Mouse (Mus musculus) heart, adult 2 months (tissue): ENCODE measurements at regions not wholly inside any gene's neighbourhood (a gene's known extent, or its start where the extent isn't known, plus 50 kb on each side); places are given as distances from the start of the nearest gene placed in this dataset.

ENCODE experiments used
- CTCF ChIP-seq: fragments of 200-600 bp; IDR thresholded peaks from 2 replicates; pipeline ENCODE4 v1.8.1; 2022; ENCODE audit warnings: antibody characterized with exemption, mild to moderate bottlenecking, moderate library complexity
- EP300 ChIP-seq: fragments of 200-500 bp; IDR thresholded peaks from 2 replicates; pipeline ENCODE4 v1.6.1; 2011; ENCODE audit warnings: low read depth, low read length, control low read depth; ENCODE audit not compliant: insufficient read depth
- POLR2A ChIP-seq: fragments of 200-500 bp; IDR thresholded peaks from 2 replicates; pipeline ENCODE4 v1.6.1; 2011; ENCODE audit warnings: mild to moderate bottlenecking, low read depth, low read length, control low read depth; ENCODE audit not compliant: insufficient read depth

GRCm38 (mm10) chr14:54021443-54021842, 232.5 kb downstream of the Dad1 start:
- TF ChIP-seq POLR2A, result no peak
- no peak for TF ChIP-seq CTCF
- no peak for TF ChIP-seq EP300
